Mouse (Mus musculus): ENCODE data around the gene Auts2.

Auts2 gene

GRCm38 (mm10) chr5:132265015-132265414 is 278.1 kb downstream of the Auts2 start:
- DNase-seq (ENCODE audit: low spot score in 2 of 2), result no peak

GRCm38 (mm10) chr5:132261750-132262149 is 281.4 kb downstream of the Auts2 start:
- DNase-seq (ENCODE audit: low spot score in 2 of 2), result no peak

- no peak for DNase-seq (ENCODE audit: low spot score in 2 of 2)
Observed at GRCm38 (mm10) chr5:132258882-132259281, 284.3 kb downstream of the Auts2 start.

- DNase-seq (ENCODE audit: low spot score in 2 of 2), result no peak
Observed at GRCm38 (mm10) chr5:132255579-132255978, 287.6 kb downstream of the Auts2 start.

GRCm38 (mm10) chr5:132249523-132249922 is 293.6 kb downstream of the Auts2 start:
- no peak for DNase-seq (ENCODE audit: low spot score in 2 of 2)

- no peak for DNase-seq (ENCODE audit: low spot score in 2 of 2)
Observed at GRCm38 (mm10) chr5:132248069-132248468, 295.1 kb downstream of the Auts2 start.

- no peak for DNase-seq (ENCODE audit: low spot score in 2 of 2)
Observed at GRCm38 (mm10) chr5:132235460-132235859, 307.7 kb downstream of the Auts2 start.

GRCm38 (mm10) chr5:132234471-132234870 is 308.7 kb downstream of the Auts2 start:
- DNase-seq (ENCODE audit: low spot score in 2 of 2), result no peak

- DNase-seq (ENCODE audit: low spot score in 2 of 2), result peak; percentile 16 to 31
Observed at GRCm38 (mm10) chr5:132231280-132232047, 311.7 kb downstream of the Auts2 start.

- peak in 1 of 2 experiments; percentile 2 for DNase-seq (ENCODE audit: low spot score in 2 of 2)
Observed at GRCm38 (mm10) chr5:132229644-132230357, 313.3 kb downstream of the Auts2 start.

- DNase-seq (ENCODE audit: low spot score in 2 of 2), result no peak
Observed at GRCm38 (mm10) chr5:132229023-132229422, 314.1 kb downstream of the Auts2 start.

GRCm38 (mm10) chr5:132220376-132220930 is 322.7 kb downstream of the Auts2 start:
- no peak for DNase-seq (ENCODE audit: low spot score in 2 of 2)

GRCm38 (mm10) chr5:132216143-132216542 is 327.0 kb downstream of the Auts2 start:
- DNase-seq (ENCODE audit: low spot score in 2 of 2), result no peak

- no peak for DNase-seq (ENCODE audit: low spot score in 2 of 2)
Observed at GRCm38 (mm10) chr5:132212446-132212845, 330.7 kb downstream of the Auts2 start.

- DNase-seq (ENCODE audit: low spot score in 2 of 2), result no peak
Observed at GRCm38 (mm10) chr5:132209694-132210093, 333.4 kb downstream of the Auts2 start.

GRCm38 (mm10) chr5:132206220-132206619 is 336.9 kb downstream of the Auts2 start:
- no peak for DNase-seq (ENCODE audit: low spot score in 2 of 2)

GRCm38 (mm10) chr5:132203846-132204245 is 339.3 kb downstream of the Auts2 start:
- no peak for DNase-seq (ENCODE audit: low spot score in 2 of 2)

- no peak for DNase-seq (ENCODE audit: low spot score in 2 of 2)
Observed at GRCm38 (mm10) chr5:132201077-132201645, 342.0 kb downstream of the Auts2 start.

- DNase-seq (ENCODE audit: low spot score in 2 of 2), result no peak
Observed at GRCm38 (mm10) chr5:132200595-132200994, 342.5 kb downstream of the Auts2 start.

- no peak for DNase-seq (ENCODE audit: low spot score in 2 of 2)
Observed at GRCm38 (mm10) chr5:132195048-132195533, 348.1 kb downstream of the Auts2 start.

GRCm38 (mm10) chr5:132190190-132190589 is 353.0 kb downstream of the Auts2 start:
- DNase-seq (ENCODE audit: low spot score in 2 of 2), result no peak

GRCm38 (mm10) chr5:132186659-132187058 is 356.5 kb downstream of the Auts2 start:
- DNase-seq (ENCODE audit: low spot score in 2 of 2), result no peak

All from urinary bladder, adult 18-20 months (tissue).